In genomic region chr4:149544892-149545291, GRCm38 (mm10) we compare ENCODE assay signal across 16 mouse cellular contexts. TPM values are rescaled to one million over a fixed set of nuclear protein-coding genes. Genes with fewer than 3 reads are reported as not detected.
DNase-seq lines count a peak whose midpoint lies in the region; TF ChIP-seq lines count a peak whose summit lies in the region.
"Had no signal": no experiment of that assay in that cellular context is flagged by ENCODE, and none has a peak within 500 bp of the region (broad histone marks: within the 10 kb centered on the region; RNA-seq: fewer than 3 reads in every experiment).

No protein-coding gene starts in this region.

- peak overlapping the region; percentile 79 for H3K27ac ChIP-seq in gastrocnemius, adult 2 months
- H3K27ac ChIP-seq: forebrain, embryonic 15.5 days; liver, embryonic 15.5 days; stomach, embryonic 15.5 days had no signal

- no peak for TF ChIP-seq CTCF in gastrocnemius, adult 2 months (IDR thresholded peaks at IDR 0.05)

- DNase-seq in gastrocnemius, adult 2 months = peak; percentile 85
- no peak for DNase-seq in gastrocnemius, postnatal 10 days
- DNase-seq in kidney, postnatal 4 days = peak; percentile 56 to 63
- DNase-seq in kidney, postnatal 25 days = no peak
- peak; percentile 65 for DNase-seq in gastrocnemius, postnatal 14 days
- DNase-seq in skeletal muscle tissue, adult 2 months (ENCODE audit: low read depth, low spot score) = peak; percentile 79
- DNase-seq in thymus, postnatal 25 days = no peak
- DNase-seq: adrenal gland, postnatal 14 days; cerebellum, adult 8-10 months; embryo, embryonic 11 days; lung, postnatal 36 days; spleen, adult 18-20 months had no signal

- H3K4me3 ChIP-seq in gastrocnemius, adult 2 months = no peak overlapping the region; the same call in 1 of the 2 replicates
- H3K4me3 ChIP-seq: erythroblast, embryonic 14.5 days; forebrain, embryonic 15.5 days; liver, embryonic 15.5 days; stomach, embryonic 15.5 days had no signal

- intact Hi-C loops in gastrocnemius, adult 2 months (cut with DNase I) = loop anchor here (5.0 kb wide), 6 partner anchors 38 to 403 kb away; partner anchors contain the start of gene Rbp7
- intact Hi-C loops in gastrocnemius, postnatal 14 days (cut with DNase I; ENCODE audit: low total_unique reads) = loop anchor here (5.0 to 10.0 kb wide), 2 partner anchors 43 to 170 kb away; no protein-coding TSS in a partner anchor

RNA-seq across cellular contexts. Expression of gene Ctnnbip1, which starts 26.9 kb away (rescaled TPM):
- total RNA-seq in gastrocnemius, adult 2 months (2021) = 10 to 100 TPM; 19.0 to 21.4 TPM
- 10 to 100 TPM; 61.4 to 76.9 TPM for total RNA-seq in gastrocnemius, postnatal 10 days (2021)
- total RNA-seq in gastrocnemius, postnatal 14 days (2021) = 10 to 100 TPM; 40.4 to 41.3 TPM

RNA-seq across cellular contexts. Expression of gene Clstn1, which starts 41.4 kb away (rescaled TPM):
- 10 to 100 TPM; 24.0 to 38.2 TPM for total RNA-seq in gastrocnemius, adult 2 months (2021)
- 10 to 100 TPM; 63.5 to 69.0 TPM for total RNA-seq in gastrocnemius, postnatal 10 days (2021)
- 10 to 100 TPM; 42.0 to 56.1 TPM for total RNA-seq in gastrocnemius, postnatal 14 days (2021)

RNA-seq across cellular contexts. Expression of gene Lzic, which starts 59.9 kb away (rescaled TPM):
- 10 to 100 TPM; 13.1 to 16.1 TPM for total RNA-seq in gastrocnemius, adult 2 months (2021)
- total RNA-seq in gastrocnemius, postnatal 10 days (2021) = 10 to 100 TPM; 17.0 to 21.5 TPM
- 10 to 100 TPM; 12.0 to 17.9 TPM for total RNA-seq in gastrocnemius, postnatal 14 days (2021)

RNA-seq across cellular contexts. Expression of gene Nmnat1, which starts 59.9 kb away (rescaled TPM):
- 10 to 100 TPM; 30.0 to 32.7 TPM for total RNA-seq in gastrocnemius, adult 2 months (2021)
- 10 to 100 TPM; 16.0 to 16.1 TPM for total RNA-seq in gastrocnemius, postnatal 10 days (2021)
- total RNA-seq in gastrocnemius, postnatal 14 days (2021) = 10 to 100 TPM; 17.6 to 20.2 TPM

Comparison
In these comparisons a context has a peak if more than half of its experiments do, and no peak if none do; other contexts are left out.
1. DNase-seq: peak in gastrocnemius, adult 2 months (single experiment), kidney, postnatal 4 days (2 of 2), gastrocnemius, postnatal 14 days (single experiment) and skeletal muscle tissue, adult 2 months (single experiment); none in gastrocnemius, postnatal 10 days (single experiment), kidney, postnatal 25 days (0 of 2) and thymus, postnatal 25 days (single experiment).